Mouse (Mus musculus) limb, embryonic 10.5 days (tissue): ENCODE measurements around the gene Gtf2f2. TPM values are rescaled to one million over a fixed set of nuclear protein-coding genes. Genes with fewer than 3 reads are reported as not detected.

ENCODE experiments used
- DNase-seq: peaks from one replicate; pipeline ENCODE4 v3.0.0-alpha.2; 2017; ENCODE audit warnings: low spot score
- H3K27ac ChIP-seq: fragments of 300-500 bp; sonication (generic); 2 replicates; pipeline ENCODE4 v1.5.1; 2016; ENCODE audit warnings: mild to moderate bottlenecking
- H3K27me3 ChIP-seq: fragments of 300-500 bp; sonication (generic); 2 replicates; pipeline ENCODE4 v1.6.1; 2016; ENCODE audit warnings: low read depth, mild to moderate bottlenecking; ENCODE audit not compliant: poor library complexity, severe bottlenecking
- H3K36me3 ChIP-seq: fragments of 300-500 bp; sonication (generic); 2 replicates; pipeline ENCODE4 v1.6.1; 2016; ENCODE audit warnings: mild to moderate bottlenecking, moderate library complexity
- H3K4me1 ChIP-seq: fragments of 300-500 bp; sonication (generic); 2 replicates; pipeline ENCODE4 v1.6.1; 2016
- H3K4me3 ChIP-seq: fragments of 300-500 bp; sonication (generic); 2 replicates; pipeline ENCODE4 v1.5.1; 2016; ENCODE audit warnings: mild to moderate bottlenecking, moderate library complexity
- H3K9me3 ChIP-seq: fragments of 300-500 bp; sonication (generic); replicated peaks from 2 replicates; pipeline ENCODE4 v1.6.1; 2016; ENCODE audit warnings: mild to moderate bottlenecking
- WGBS: fragments of 180-500 bp; shearing (Covaris S2); methylation state at CpG from one replicate; pipeline ENCODE4 v1.1.7; 2016; 5-methylcytosine and 5-hydroxymethylcytosine counted together
- polyA plus RNA-seq: library from polyadenylated mRNA; unstranded; fragments of >200 nt; fragmentation: Nextera tagmentation; extraction: Ambion mirVana; gene quantifications from 2 replicates; pipeline ENCODE4 v1.2.1, GENCODE M21; 2016

The Gtf2f2 gene
- polyA plus RNA-seq, 1 experiment from 2014 or later: 60.1 TPM

GRCm38 (mm10) chr14:76020927-76021719 lies 10.5 kb upstream of the Gtf2f2 start:
- Histone ChIP-seq H3K9me3 (no peaks in the 10 kb centered on the region), H3K27ac (no peak overlapping the region), H3K36me3 (no peaks in the 10 kb centered on the region), H3K4me3 (no peak overlapping the region), H3K27me3 (no peaks in the 10 kb centered on the region), H3K4me1 (0 out of 2 replicates have a peak, but pooled peaks cover 2% of the 10 kb centered on the region)
- DNase-seq: no peak
- 73% methylated on average over 7 of the region's 7 CpGs for WGBS

DNA sequence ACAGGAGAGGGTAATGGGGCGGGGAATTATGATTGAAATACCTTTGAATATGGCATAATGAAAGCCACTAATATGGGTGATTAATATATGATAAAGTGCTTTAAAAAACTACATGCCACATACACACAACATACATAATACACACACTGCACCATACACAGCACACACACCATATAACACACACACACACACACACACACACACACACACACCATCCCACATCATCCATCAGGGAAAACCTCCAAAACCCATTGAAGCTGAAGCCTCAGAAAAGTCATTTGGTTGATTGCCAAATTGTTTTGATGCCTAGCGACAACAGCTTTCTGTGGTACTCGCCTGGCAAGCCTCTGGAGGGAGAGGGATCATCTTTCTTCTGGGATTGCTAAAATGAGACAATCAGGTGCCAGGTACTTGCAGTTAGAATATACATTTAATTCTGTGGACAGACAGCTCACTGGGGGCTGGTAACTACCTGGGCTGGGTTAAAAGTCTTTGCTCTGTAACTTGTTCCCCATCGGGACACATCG lies 9.7 kb upstream of the Gtf2f2 start:
- no peaks in the 10 kb centered on the region for H3K9me3 ChIP-seq
- DNase-seq: no peak
- H3K27me3 ChIP-seq: no peaks in the 10 kb centered on the region
- no peaks in the 10 kb centered on the region for H3K36me3 ChIP-seq
- WGBS: 86% methylated on average over 5 of the region's 5 CpGs
- H3K27ac ChIP-seq: no peak overlapping the region
- no peak overlapping the region for H3K4me3 ChIP-seq
- H3K4me1 ChIP-seq: no peaks in the 10 kb centered on the region

DNA sequence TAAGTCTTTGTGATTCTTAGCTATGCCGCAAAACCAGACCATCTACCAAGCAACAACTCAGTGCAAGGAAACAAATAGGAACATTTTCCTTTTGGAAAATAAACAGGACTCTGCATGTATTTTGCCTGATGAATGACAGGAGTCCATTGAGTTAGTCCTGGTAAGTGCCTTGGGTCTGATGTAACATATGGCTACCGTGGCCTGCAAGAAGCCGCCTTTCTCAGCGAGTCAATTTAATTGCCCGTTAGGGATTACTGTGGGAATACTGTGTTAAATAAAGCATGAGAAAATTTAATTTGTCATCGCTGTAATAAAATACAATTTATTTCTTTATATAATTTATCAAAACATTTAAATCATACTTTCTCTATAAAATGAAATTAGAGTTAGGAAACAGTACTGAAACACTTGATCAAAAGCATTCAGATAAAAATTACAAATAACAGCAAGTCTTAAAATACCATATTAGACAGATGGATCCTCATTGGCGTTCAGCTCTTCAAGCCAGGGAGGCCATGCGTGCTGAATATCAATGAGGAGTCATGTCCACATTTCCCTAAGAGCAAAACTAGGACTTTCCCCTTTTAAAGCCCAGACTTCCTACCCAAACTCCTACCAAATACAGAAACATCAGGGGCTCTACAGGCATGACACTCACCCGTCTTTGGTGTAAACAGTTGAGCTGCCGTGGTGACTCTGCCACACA lies 7.3 kb upstream of the Gtf2f2 start:
- no peak for DNase-seq
- no peaks in the 10 kb centered on the region for H3K36me3 ChIP-seq
- no peaks in the 10 kb centered on the region for H3K4me1 ChIP-seq
- no peak overlapping the region for H3K4me3 ChIP-seq
- no peak overlapping the region for H3K27ac ChIP-seq
- no peaks in the 10 kb centered on the region for H3K27me3 ChIP-seq
- no peaks in the 10 kb centered on the region for H3K9me3 ChIP-seq
- WGBS: 87% methylated on average over 10 of the region's 10 CpGs

DNA sequence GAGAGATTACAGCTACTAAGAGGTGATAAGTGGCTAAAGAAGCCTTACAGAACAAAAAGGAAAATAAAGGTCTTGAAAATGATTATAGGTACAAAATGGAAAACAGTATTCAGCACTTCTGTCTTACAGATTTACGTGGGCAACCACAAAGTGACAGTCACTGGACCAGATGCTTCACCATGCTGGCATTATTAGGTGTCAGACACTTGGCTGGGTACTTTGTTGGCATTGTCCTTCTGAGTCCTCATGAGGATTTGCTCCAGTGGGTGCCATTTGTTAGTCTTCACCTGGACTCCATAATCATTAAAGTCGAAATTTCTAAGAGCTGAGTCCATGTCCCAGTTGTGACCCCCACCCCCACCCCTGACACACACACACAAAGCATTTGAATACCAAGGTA lies 3.7 kb upstream of the Gtf2f2 start:
- no peak for DNase-seq
- no peak overlapping the region for H3K27ac ChIP-seq
- 54% methylated on average over 2 of the region's 2 CpGs for WGBS
- no peaks in the 10 kb centered on the region for H3K36me3 ChIP-seq
- H3K27me3 ChIP-seq: no peaks in the 10 kb centered on the region
- H3K4me3 ChIP-seq: no peak overlapping the region
- no peaks in the 10 kb centered on the region for H3K9me3 ChIP-seq
- peaks cover 16% of the 10 kb centered on the region for H3K4me1 ChIP-seq

DNA sequence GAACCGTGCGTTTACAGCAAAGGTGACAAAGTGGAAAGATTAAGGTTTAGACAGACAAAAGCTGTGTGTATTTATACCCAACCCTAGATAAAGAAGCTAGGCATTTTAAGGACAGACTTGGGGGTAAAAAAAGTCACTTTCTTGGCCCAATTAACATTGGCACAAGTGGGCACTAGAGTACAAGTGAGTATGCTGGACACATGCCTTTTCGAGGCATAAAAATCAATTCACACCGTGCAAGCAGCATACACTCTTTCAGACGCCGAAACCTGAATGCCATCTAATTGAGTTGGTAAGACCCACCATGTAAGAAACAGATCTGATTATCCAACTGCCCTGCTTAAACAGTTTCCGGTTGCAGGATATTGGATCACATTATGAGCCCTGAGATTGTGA lies 395 bp upstream of the Gtf2f2 start:
- DNase-seq: no peak
- Histone ChIP-seq H3K9me3 (no peaks in the 10 kb centered on the region), H3K4me3 (peak overlapping the region; percentile 94), H3K27me3 (no peaks in the 10 kb centered on the region), H3K36me3 (peaks cover 14% of the 10 kb centered on the region), H3K4me1 (peaks cover 21% of the 10 kb centered on the region), H3K27ac (peak overlapping the region; percentile 89)
- 33% methylated on average over 7 of the region's 7 CpGs for WGBS

GRCm38 (mm10) chr14:76009185-76009584 lies 1.5 kb downstream of the Gtf2f2 start:
- peak overlapping the region; percentile 94 for H3K4me3 ChIP-seq
- 80% methylated on average over 5 of the region's 5 CpGs for WGBS
- H3K4me1 ChIP-seq: peaks cover 21% of the 10 kb centered on the region
- no peaks in the 10 kb centered on the region for H3K9me3 ChIP-seq
- no peak overlapping the region for H3K27ac ChIP-seq
- peaks cover 30% of the 10 kb centered on the region for H3K36me3 ChIP-seq
- H3K27me3 ChIP-seq: no peaks in the 10 kb centered on the region
- no peak for DNase-seq

DNA sequence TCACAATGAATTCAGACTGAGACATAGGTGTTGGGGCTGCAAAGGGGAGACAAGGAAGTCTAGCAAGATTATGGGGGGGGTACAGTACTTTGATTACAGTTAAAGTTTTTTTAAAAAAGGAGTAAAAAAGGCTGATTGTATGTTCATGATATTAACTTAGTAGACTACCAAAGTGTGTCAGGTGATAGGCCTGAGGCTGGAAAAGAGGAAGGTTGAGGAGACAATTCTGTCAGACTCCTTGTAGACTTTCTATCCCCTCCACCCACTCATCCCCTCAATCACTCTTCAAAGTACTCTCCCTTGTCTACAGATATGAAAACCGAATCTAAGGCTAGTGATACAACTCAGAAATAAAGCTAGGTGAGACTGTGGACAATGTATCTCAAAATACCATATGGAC lies 2.5 kb downstream of the Gtf2f2 start:
- Histone ChIP-seq H3K9me3 (no peaks in the 10 kb centered on the region), H3K4me3 (no peak overlapping the region), H3K27me3 (no peaks in the 10 kb centered on the region), H3K4me1 (peaks cover 21% of the 10 kb centered on the region), H3K27ac (no peak overlapping the region), H3K36me3 (peaks cover 37% of the 10 kb centered on the region)
- WGBS: 98% methylated on average over 1 of the region's 1 CpGs
- no peak for DNase-seq

- Histone ChIP-seq H3K4me3 (no peak overlapping the region), H3K36me3 (peaks cover 54% of the 10 kb centered on the region), H3K4me1 (peaks cover 12% of the 10 kb centered on the region), H3K27me3 (no peaks in the 10 kb centered on the region), H3K9me3 (no peaks in the 10 kb centered on the region), H3K27ac (no peak overlapping the region)
- WGBS: 92% methylated on average over 4 of the region's 4 CpGs
- no peak for DNase-seq
Measured at GRCm38 (mm10) chr14:76005011-76005410, 5.7 kb downstream of the Gtf2f2 start.

DNA sequence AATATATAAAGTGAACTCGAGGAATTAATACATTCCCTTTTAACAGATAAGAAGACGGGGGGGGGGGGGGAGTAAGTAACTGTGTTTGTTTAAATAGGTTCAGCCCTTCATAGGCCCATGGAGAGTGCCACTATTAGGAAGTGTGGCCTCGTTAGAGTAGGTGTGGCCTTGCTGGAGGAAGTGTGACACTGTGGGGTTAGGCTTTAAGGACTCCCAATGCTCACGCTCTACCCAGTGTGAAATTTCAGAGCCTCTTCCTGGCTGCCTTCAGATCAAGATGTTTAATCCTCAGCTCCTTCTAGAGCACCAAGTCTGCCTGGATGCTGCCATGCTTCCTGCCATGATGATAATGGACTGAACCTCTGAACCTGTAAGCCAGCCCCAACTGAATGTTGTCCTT lies 8.9 kb downstream of the Gtf2f2 start:
- Histone ChIP-seq H3K9me3 (no peaks in the 10 kb centered on the region), H3K36me3 (peaks cover 52% of the 10 kb centered on the region), H3K4me1 (no peaks in the 10 kb centered on the region), H3K27me3 (no peaks in the 10 kb centered on the region), H3K27ac (no peak overlapping the region), H3K4me3 (no peak overlapping the region)
- DNase-seq: no peak
- 83% methylated on average over 4 of the region's 4 CpGs for WGBS

GRCm38 (mm10) chr14:75998082-75998481 lies 12.6 kb downstream of the Gtf2f2 start:
- H3K4me3 ChIP-seq: no peak overlapping the region
- DNase-seq: no peak
- no peaks in the 10 kb centered on the region for H3K27me3 ChIP-seq
- peaks cover 30% of the 10 kb centered on the region for H3K36me3 ChIP-seq
- no peak overlapping the region for H3K27ac ChIP-seq
- 70% methylated on average over 1 of the region's 1 CpGs for WGBS
- H3K4me1 ChIP-seq: no peaks in the 10 kb centered on the region
- H3K9me3 ChIP-seq: no peaks in the 10 kb centered on the region

GRCm38 (mm10) chr14:75992371-75992770 lies 18.3 kb downstream of the Gtf2f2 start:
- DNase-seq: no peak
- H3K27ac ChIP-seq: no peak overlapping the region
- H3K36me3 ChIP-seq: peaks cover 16% of the 10 kb centered on the region
- WGBS: 94% methylated on average over 4 of the region's 4 CpGs
- H3K9me3 ChIP-seq: no peaks in the 10 kb centered on the region
- H3K4me1 ChIP-seq: no peaks in the 10 kb centered on the region
- no peak overlapping the region for H3K4me3 ChIP-seq
- H3K27me3 ChIP-seq: no peaks in the 10 kb centered on the region

- 93% methylated on average over 6 of the region's 6 CpGs for WGBS
- Histone ChIP-seq H3K4me3 (no peak overlapping the region), H3K27me3 (no peaks in the 10 kb centered on the region), H3K36me3 (peaks cover 16% of the 10 kb centered on the region), H3K27ac (no peak overlapping the region), H3K4me1 (no peaks in the 10 kb centered on the region), H3K9me3 (no peaks in the 10 kb centered on the region)
- DNase-seq: no peak
Measured at GRCm38 (mm10) chr14:75990936-75991335, 19.7 kb downstream of the Gtf2f2 start.

GRCm38 (mm10) chr14:75989168-75989567 lies 21.5 kb downstream of the Gtf2f2 start:
- Histone ChIP-seq H3K4me3 (no peak overlapping the region), H3K36me3 (peaks cover 8% of the 10 kb centered on the region), H3K9me3 (no peaks in the 10 kb centered on the region), H3K4me1 (no peaks in the 10 kb centered on the region), H3K27ac (no peak overlapping the region), H3K27me3 (no peaks in the 10 kb centered on the region)
- WGBS: 86% methylated on average over 1 of the region's 1 CpGs
- no peak for DNase-seq
